Mouse (Mus musculus): Measurements from ENCODE around the gene Zfp949.

- TF ChIP-seq MAFK (IDR thresholded peaks at IDR 0.05; ENCODE audit: insufficient replicate concordance, low read length) (no peak), MAX (IDR thresholded peaks at IDR 0.05; ENCODE audit: low read length) (no peak), NELFE (IDR thresholded peaks at IDR 0.05; ENCODE audit: low read depth, low read length) (no peak), MYC (IDR thresholded peaks at IDR 0.05; ENCODE audit: low read depth, low read length) (no peak), EP300 (IDR thresholded peaks at IDR 0.05; ENCODE audit: low read length) (no peak), CTCF (conservative IDR thresholded peaks at IDR 0.05 in 1 of 2, IDR thresholded peaks at IDR 0.05 in 1 of 2; ENCODE audit: low read depth in 2 of 2, low read length in 2 of 2) (no peak), ZNF384 (IDR thresholded peaks at IDR 0.05; ENCODE audit: low read depth, low read length) (peak; percentile 51), JUN (IDR thresholded peaks at IDR 0.05; ENCODE audit: insufficient read depth, low read depth, low read length) (no peak), USF2 (conservative IDR thresholded peaks at IDR 0.05; ENCODE audit: low read depth, low read length) (no peak), MEF2A (IDR thresholded peaks at IDR 0.05; ENCODE audit: borderline replicate concordance, low read depth, low read length) (no peak), USF1 (IDR thresholded peaks at IDR 0.05; ENCODE audit: low read depth, low read length) (no peak)
Observed at GRCm38 (mm10) chr9:88520849-88521483, 26.9 kb upstream of the Zfp949 start.
